Mouse (Mus musculus): ENCODE data around the gene Notch2. TPM values are rescaled to one million over a fixed set of nuclear protein-coding genes. Genes with fewer than 3 reads are reported as not detected.

The Notch2 gene
- polyA plus RNA-seq, 1 experiment = 24.9 TPM

DNA sequence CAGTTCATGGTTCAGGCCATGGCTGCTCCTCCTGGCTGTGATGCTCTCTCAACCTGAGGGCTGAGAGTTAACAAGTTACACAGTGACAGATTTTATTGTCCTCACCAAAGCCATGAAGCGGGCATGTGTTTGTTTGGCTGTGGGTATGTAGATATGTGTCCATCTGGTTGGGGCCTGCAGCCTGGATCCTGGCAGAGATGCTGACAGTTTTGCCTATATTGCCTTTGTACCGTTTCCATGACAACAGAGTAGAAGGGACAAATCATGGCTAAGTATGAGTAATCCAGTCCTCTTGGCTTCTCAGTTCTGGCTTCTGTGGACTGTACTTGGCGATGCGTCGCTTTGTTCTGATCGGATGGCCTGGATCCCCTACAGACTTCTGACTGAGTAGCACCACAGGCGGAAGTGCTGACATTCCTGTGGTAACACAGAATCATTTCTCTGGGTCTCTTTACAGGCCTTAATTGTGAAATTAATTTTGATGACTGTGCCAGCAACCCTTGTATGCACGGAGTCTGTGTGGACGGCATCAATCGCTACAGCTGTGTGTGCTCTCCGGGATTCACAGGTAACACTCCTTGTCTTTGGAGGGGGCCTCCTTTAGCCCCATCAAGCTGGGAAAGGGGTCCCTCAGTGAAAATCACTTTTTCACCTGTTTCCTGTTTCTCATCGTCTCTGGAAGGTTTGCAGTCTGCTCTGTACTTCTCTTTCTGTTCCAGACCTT lies 93.4 kb downstream of the Notch2 start:
- TF ChIP-seq CTCF (IDR thresholded peaks at IDR 0.05; ENCODE audit: borderline replicate concordance, control insufficient read depth, extremely low read depth, insufficient read depth, low read length, poor library complexity) (no peak), POLR2A (IDR thresholded peaks at IDR 0.05; ENCODE audit: control insufficient read depth, extremely low read depth, insufficient read depth, low read length, poor library complexity) (no peak)
- 96% methylated on average over 12 of the region's 12 CpGs for WGBS
- Histone ChIP-seq H3K4me1 (replicated peaks; ENCODE audit: control insufficient read depth, insufficient read depth, low read length) (no peaks in the 10 kb centered on the region), H3K36me3 (ENCODE audit: control insufficient read depth, insufficient read depth, low read length) (peaks cover 20% of the 10 kb centered on the region), H3K4me3 (ENCODE audit: control insufficient read depth, insufficient read depth, low read length) (no peak overlapping the region), H3K27me3 (ENCODE audit: control insufficient read depth, insufficient read depth, low read length) (no peaks in the 10 kb centered on the region), H3K27ac (ENCODE audit: control insufficient read depth, insufficient read depth, low read length) (no peak overlapping the region)
- DNase-seq = no peak

DNA sequence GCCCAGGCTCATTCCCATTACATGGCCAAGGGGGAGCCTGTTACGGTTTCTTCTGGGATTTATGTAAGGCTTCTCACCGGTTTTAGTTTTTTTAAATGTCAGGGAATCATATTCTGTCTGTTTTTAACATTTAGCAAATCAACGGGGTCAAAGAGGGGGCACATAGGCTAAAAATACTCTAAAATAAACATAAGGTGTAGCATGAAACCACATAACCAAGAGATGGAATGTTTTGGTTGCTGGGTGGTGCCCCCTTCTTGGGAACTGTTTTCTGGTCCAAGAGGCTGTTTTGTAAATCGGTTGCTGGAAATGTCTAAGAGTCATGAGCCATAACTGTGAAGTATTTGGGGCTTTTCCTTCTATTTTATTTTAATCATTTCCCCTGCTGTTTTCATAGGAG lies 95.1 kb downstream of the Notch2 start:
- H3K4me3 ChIP-seq (ENCODE audit: control insufficient read depth, insufficient read depth, low read length) = no peak overlapping the region
- H3K4me1 ChIP-seq (replicated peaks; ENCODE audit: control insufficient read depth, insufficient read depth, low read length) = no peaks in the 10 kb centered on the region
- 94% methylated on average over 4 of the region's 4 CpGs for WGBS
- H3K27me3 ChIP-seq (ENCODE audit: control insufficient read depth, insufficient read depth, low read length) = no peaks in the 10 kb centered on the region
- TF ChIP-seq CTCF (IDR thresholded peaks at IDR 0.05; ENCODE audit: borderline replicate concordance, control insufficient read depth, extremely low read depth, insufficient read depth, low read length, poor library complexity) = no peak
- no peak for TF ChIP-seq POLR2A (IDR thresholded peaks at IDR 0.05; ENCODE audit: control insufficient read depth, extremely low read depth, insufficient read depth, low read length, poor library complexity)
- peaks cover 4% of the 10 kb centered on the region for H3K36me3 ChIP-seq (ENCODE audit: control insufficient read depth, insufficient read depth, low read length)
- H3K27ac ChIP-seq (ENCODE audit: control insufficient read depth, insufficient read depth, low read length) = no peak overlapping the region
- DNase-seq = no peak

DNA sequence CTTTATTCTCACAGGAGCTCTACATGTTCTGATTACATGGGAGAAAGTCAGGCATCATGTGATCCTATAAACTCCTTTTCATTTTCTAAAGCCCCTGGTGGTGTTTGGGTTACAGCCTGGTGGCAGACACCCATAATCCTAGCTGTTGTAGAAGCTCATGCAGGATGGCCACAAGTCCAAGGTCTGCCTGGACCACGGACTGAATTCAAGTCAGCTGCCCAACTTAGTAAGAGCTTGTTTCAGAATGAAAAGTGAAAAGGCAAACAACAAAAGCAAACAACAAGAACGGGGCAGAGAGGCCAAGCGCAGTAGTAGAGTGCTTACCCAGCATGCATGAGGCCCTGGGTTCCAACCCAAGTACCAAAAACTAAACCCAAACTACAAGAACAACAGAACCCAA lies 95.5 kb downstream of the Notch2 start:
- 93% methylated on average over 3 of the region's 3 CpGs for WGBS
- peaks cover 4% of the 10 kb centered on the region for H3K36me3 ChIP-seq (ENCODE audit: control insufficient read depth, insufficient read depth, low read length)

GRCm38 (mm10) chr3:98110610-98111009 lies 97.3 kb downstream of the Notch2 start:
- H3K27ac ChIP-seq (ENCODE audit: control insufficient read depth, insufficient read depth, low read length) = no peak overlapping the region
- H3K4me1 ChIP-seq (replicated peaks; ENCODE audit: control insufficient read depth, insufficient read depth, low read length) = no peaks in the 10 kb centered on the region; the same call in 1 of the 2 replicates
- no peak overlapping the region for H3K4me3 ChIP-seq (ENCODE audit: control insufficient read depth, insufficient read depth, low read length)
- no peaks in the 10 kb centered on the region for H3K27me3 ChIP-seq (ENCODE audit: control insufficient read depth, insufficient read depth, low read length)
- DNase-seq = no peak
- WGBS = 88% methylated on average over 4 of the region's 4 CpGs
- TF ChIP-seq POLR2A (IDR thresholded peaks at IDR 0.05; ENCODE audit: control insufficient read depth, extremely low read depth, insufficient read depth, low read length, poor library complexity) (no peak), CTCF (IDR thresholded peaks at IDR 0.05; ENCODE audit: borderline replicate concordance, control insufficient read depth, extremely low read depth, insufficient read depth, low read length, poor library complexity) (no peak)
- no peaks in the 10 kb centered on the region for H3K36me3 ChIP-seq (ENCODE audit: control insufficient read depth, insufficient read depth, low read length)

More for the DNA sequence above, 95.5 kb downstream of the Notch2 start:
- no peaks in the 10 kb centered on the region for H3K27me3 ChIP-seq (ENCODE audit: control insufficient read depth, insufficient read depth, low read length)
- DNase-seq = no peak
- H3K4me1 ChIP-seq (replicated peaks; ENCODE audit: control insufficient read depth, insufficient read depth, low read length) = no peaks in the 10 kb centered on the region
- H3K4me3 ChIP-seq (ENCODE audit: control insufficient read depth, insufficient read depth, low read length) = no peak overlapping the region
- no peak overlapping the region for H3K27ac ChIP-seq (ENCODE audit: control insufficient read depth, insufficient read depth, low read length)
- TF ChIP-seq CTCF (IDR thresholded peaks at IDR 0.05; ENCODE audit: borderline replicate concordance, control insufficient read depth, extremely low read depth, insufficient read depth, low read length, poor library complexity) (no peak), POLR2A (IDR thresholded peaks at IDR 0.05; ENCODE audit: control insufficient read depth, extremely low read depth, insufficient read depth, low read length, poor library complexity) (no peak)

- Histone ChIP-seq H3K4me1 (replicated peaks; ENCODE audit: control insufficient read depth, insufficient read depth, low read length) (no peaks in the 10 kb centered on the region; the same call in 1 of the 2 replicates), H3K36me3 (ENCODE audit: control insufficient read depth, insufficient read depth, low read length) (peaks cover 23% of the 10 kb centered on the region), H3K27me3 (ENCODE audit: control insufficient read depth, insufficient read depth, low read length) (no peaks in the 10 kb centered on the region), H3K4me3 (ENCODE audit: control insufficient read depth, insufficient read depth, low read length) (no peak overlapping the region), H3K27ac (ENCODE audit: control insufficient read depth, insufficient read depth, low read length) (no peak overlapping the region)
- 100% methylated on average over 3 of the region's 3 CpGs for WGBS
- TF ChIP-seq CTCF (IDR thresholded peaks at IDR 0.05; ENCODE audit: borderline replicate concordance, control insufficient read depth, extremely low read depth, insufficient read depth, low read length, poor library complexity) = no peak
- TF ChIP-seq POLR2A (IDR thresholded peaks at IDR 0.05; ENCODE audit: control insufficient read depth, extremely low read depth, insufficient read depth, low read length, poor library complexity) = no peak
- no peak for DNase-seq
Measured at GRCm38 (mm10) chr3:98118252-98118651, 104.9 kb downstream of the Notch2 start.

DNA sequence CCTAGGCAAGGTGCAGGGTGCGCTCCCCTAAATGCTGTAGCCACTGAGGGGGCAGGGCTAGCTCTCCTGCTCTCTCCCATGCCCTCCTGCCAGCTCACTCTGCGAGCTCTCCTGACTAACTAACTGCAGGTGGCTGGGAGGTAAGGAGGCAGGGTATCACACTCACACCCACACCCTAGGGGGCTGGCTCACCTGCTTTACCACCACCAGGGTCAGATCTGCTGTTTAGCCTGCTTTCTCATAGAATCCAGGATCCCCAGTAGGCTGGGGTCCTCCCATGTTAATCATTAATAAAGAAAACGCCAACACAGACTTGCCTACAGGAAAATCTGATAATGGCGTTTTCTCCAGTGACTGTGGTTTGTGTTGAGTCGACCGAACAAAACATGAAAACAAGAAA lies 106.0 kb downstream of the Notch2 start:
- H3K27ac ChIP-seq (ENCODE audit: control insufficient read depth, insufficient read depth, low read length) = no peak overlapping the region
- peaks cover 30% of the 10 kb centered on the region for H3K36me3 ChIP-seq (ENCODE audit: control insufficient read depth, insufficient read depth, low read length)
- no peaks in the 10 kb centered on the region for H3K27me3 ChIP-seq (ENCODE audit: control insufficient read depth, insufficient read depth, low read length)
- no peak overlapping the region for H3K4me3 ChIP-seq (ENCODE audit: control insufficient read depth, insufficient read depth, low read length)
- H3K4me1 ChIP-seq (replicated peaks; ENCODE audit: control insufficient read depth, insufficient read depth, low read length) = no peaks in the 10 kb centered on the region; the same call in 1 of the 2 replicates
- TF ChIP-seq POLR2A (IDR thresholded peaks at IDR 0.05; ENCODE audit: control insufficient read depth, extremely low read depth, insufficient read depth, low read length, poor library complexity) (no peak), CTCF (IDR thresholded peaks at IDR 0.05; ENCODE audit: borderline replicate concordance, control insufficient read depth, extremely low read depth, insufficient read depth, low read length, poor library complexity) (no peak)
- no peak for DNase-seq
- WGBS = 96% methylated on average over 6 of the region's 6 CpGs

Measured in thymus, adult 2 months (tissue).